Mouse (Mus musculus): ENCODE results near the gene Epha8. TPM values are rescaled to one million over a fixed set of nuclear protein-coding genes. Genes with fewer than 3 reads are reported as not detected.

The Epha8 gene
- polyA plus RNA-seq, 1 experiment from 2014 or later, result 1.1 TPM

DNA sequence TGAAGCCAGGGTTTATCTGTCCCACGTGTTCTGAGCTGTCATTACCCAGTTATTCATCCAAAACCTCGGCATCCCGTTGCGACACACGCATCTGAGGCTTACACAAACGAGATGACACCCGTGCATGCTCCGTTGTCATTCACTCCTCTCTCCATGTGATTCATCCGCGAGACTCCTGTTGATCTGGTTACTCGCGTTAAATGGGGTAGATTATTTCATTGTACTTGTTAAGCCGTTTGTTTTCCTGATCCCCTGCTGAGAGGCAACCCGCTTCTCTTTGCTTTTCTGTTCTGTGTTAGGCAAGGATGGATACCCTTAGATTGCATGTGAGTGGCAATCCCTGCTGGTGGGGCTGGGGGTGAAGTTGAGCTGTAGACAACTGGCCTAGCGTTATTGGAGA, 30.8 kb downstream of the Epha8 start:
- H3K9me3 ChIP-seq (ENCODE audit: control insufficient read depth, low read length), result no peaks in the 10 kb centered on the region
- no peak overlapping the region for H3K9ac ChIP-seq (ENCODE audit: low read length)
- WGBS, result 27% methylated on average over 15 of the region's 15 CpGs
- H3K27ac ChIP-seq (ENCODE audit: low read depth), result no peak overlapping the region
- H3K4me2 ChIP-seq (ENCODE audit: low read length), result no peak overlapping the region
- DNase-seq (ENCODE audit: low spot score) (no peak), ATAC-seq (replicated peaks; ENCODE audit: low FRiP score, low TSS enrichment, low read depth) (no peak)
- no peaks in the 10 kb centered on the region for H3K4me1 ChIP-seq (replicated peaks; ENCODE audit: control insufficient read depth, insufficient read depth, low read length)
- H3K27me3 ChIP-seq (replicated peaks; ENCODE audit: control insufficient read depth, insufficient read depth, low read length), result peaks cover 8% of the 10 kb centered on the region; the same call in 1 of the 2 replicates
- no peak overlapping the region for H3K4me3 ChIP-seq (ENCODE audit: low read depth, low read length)
- no peaks in the 10 kb centered on the region for H3K36me3 ChIP-seq (ENCODE audit: control insufficient read depth, insufficient read depth, low read length)

DNA sequence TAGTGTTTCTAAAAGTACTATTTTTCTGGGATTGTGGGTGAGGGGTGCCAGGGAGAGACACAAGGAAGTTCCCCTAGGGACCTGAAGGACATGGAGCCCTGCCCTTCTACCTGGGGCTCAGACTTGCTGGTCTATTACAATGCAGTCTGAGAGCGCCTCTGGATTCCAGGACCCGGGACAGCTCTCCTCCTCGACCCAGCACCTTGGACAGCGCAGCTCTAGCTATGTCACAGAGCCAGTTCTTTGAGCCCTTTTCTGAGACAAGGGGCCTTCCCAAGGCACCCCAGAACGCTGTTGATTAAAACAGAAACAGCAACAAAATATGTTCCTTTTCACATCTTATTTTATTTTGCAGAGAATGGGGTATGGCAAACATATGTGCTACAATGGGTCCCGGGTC, 32.1 kb downstream of the Epha8 start:
- Histone ChIP-seq H3K36me3 (ENCODE audit: control insufficient read depth, insufficient read depth, low read length) (no peaks in the 10 kb centered on the region), H3K27ac (ENCODE audit: low read depth) (no peak overlapping the region), H3K9ac (ENCODE audit: low read length) (no peak overlapping the region), H3K4me2 (ENCODE audit: low read length) (no peak overlapping the region), H3K27me3 (replicated peaks; ENCODE audit: control insufficient read depth, insufficient read depth, low read length) (peaks cover 8% of the 10 kb centered on the region; the same call in 1 of the 2 replicates), H3K4me3 (ENCODE audit: low read depth, low read length) (no peak overlapping the region), H3K4me1 (replicated peaks; ENCODE audit: control insufficient read depth, insufficient read depth, low read length) (no peaks in the 10 kb centered on the region), H3K9me3 (ENCODE audit: control insufficient read depth, low read length) (no peaks in the 10 kb centered on the region)
- WGBS, result 6% methylated on average over 6 of the region's 6 CpGs
- DNase-seq (ENCODE audit: low spot score) (peak; percentile 99), ATAC-seq (replicated peaks; ENCODE audit: low FRiP score, low TSS enrichment, low read depth) (no peak)

DNA sequence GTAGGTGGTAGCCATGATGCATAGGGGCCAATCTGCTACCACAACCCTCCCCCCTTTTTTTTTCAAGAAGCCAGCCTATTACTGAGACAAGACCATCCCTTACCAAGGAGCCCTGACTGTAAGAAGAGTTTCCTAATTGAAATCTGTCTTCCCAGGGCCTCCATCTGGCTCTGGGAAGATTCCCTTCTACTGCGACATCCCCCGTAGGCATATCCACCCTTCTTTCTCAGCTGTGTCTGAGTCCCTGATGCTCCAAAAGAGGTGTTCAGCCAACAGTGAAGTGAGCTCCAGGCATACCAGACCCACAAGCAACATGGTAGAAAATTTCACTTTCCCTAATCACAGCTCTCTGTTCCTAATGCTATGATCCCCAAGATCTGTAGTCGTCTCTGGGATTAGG, 37.1 kb downstream of the Epha8 start:
- Histone ChIP-seq H3K4me1 (replicated peaks; ENCODE audit: control insufficient read depth, insufficient read depth, low read length) (no peaks in the 10 kb centered on the region), H3K9ac (ENCODE audit: low read length) (no peak overlapping the region), H3K27me3 (replicated peaks; ENCODE audit: control insufficient read depth, insufficient read depth, low read length) (no peaks in the 10 kb centered on the region), H3K4me2 (ENCODE audit: low read length) (no peak overlapping the region), H3K4me3 (ENCODE audit: low read depth, low read length) (no peak overlapping the region), H3K9me3 (ENCODE audit: control insufficient read depth, low read length) (no peaks in the 10 kb centered on the region), H3K36me3 (ENCODE audit: control insufficient read depth, insufficient read depth, low read length) (no peaks in the 10 kb centered on the region), H3K27ac (ENCODE audit: low read depth) (no peak overlapping the region)
- WGBS, result 74% methylated on average over 3 of the region's 3 CpGs
- DNase-seq (ENCODE audit: low spot score), result no peak
- ATAC-seq (replicated peaks; ENCODE audit: low FRiP score, low TSS enrichment, low read depth), result no peak

DNA sequence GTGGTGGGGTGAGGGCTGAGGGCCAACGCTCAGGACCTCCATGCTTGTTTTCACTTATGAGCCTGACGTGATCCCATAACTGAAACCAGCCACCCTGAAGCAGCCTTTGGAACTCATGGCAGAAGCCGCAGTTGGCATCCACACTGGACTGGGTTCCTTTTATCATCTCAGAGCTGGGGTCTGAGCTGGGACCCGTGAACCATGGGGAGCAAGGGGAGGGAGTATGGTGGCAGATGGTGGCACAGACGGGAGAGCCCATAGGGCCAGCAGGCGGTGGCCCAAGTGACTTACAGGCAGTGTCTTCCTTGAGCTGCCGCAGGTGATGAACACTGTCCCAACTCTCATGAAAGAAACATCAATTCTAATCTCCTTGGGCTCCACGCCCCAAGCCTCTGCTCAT, 37.8 kb downstream of the Epha8 start:
- H3K4me2 ChIP-seq (ENCODE audit: low read length), result no peak overlapping the region
- no peaks in the 10 kb centered on the region for H3K27me3 ChIP-seq (replicated peaks; ENCODE audit: control insufficient read depth, insufficient read depth, low read length)
- no peak overlapping the region for H3K4me3 ChIP-seq (ENCODE audit: low read depth, low read length)
- no peaks in the 10 kb centered on the region for H3K36me3 ChIP-seq (ENCODE audit: control insufficient read depth, insufficient read depth, low read length)
- H3K27ac ChIP-seq (ENCODE audit: low read depth), result no peak overlapping the region
- no peak for DNase-seq (ENCODE audit: low spot score)
- no peaks in the 10 kb centered on the region for H3K4me1 ChIP-seq (replicated peaks; ENCODE audit: control insufficient read depth, insufficient read depth, low read length)
- no peaks in the 10 kb centered on the region for H3K9me3 ChIP-seq (ENCODE audit: control insufficient read depth, low read length)
- no peak overlapping the region for H3K9ac ChIP-seq (ENCODE audit: low read length)
- WGBS, result 86% methylated on average over 8 of the region's 8 CpGs
- no peak for ATAC-seq (replicated peaks; ENCODE audit: low FRiP score, low TSS enrichment, low read depth)

DNA sequence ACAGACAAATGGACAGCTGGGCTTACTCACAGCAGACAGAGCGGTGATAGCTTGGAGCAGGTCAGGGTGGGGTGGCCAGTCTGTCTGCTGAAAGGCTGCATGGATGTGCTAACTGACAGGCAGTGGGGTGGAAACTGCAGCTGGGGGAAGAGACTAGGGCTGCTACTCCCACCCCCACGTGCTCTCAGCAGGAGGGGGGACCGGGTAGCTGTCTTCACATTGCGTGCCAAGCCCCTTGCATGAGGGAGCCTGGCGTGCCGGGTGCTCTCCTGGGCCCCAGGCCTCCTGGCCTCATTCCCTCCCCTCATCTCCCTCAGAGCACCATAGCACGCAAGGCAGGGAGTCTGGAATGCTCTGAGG, 39.5 kb downstream of the Epha8 start:
- H3K27me3 ChIP-seq (replicated peaks; ENCODE audit: control insufficient read depth, insufficient read depth, low read length), result peaks cover 9% of the 10 kb centered on the region
- no peak overlapping the region for H3K27ac ChIP-seq (ENCODE audit: low read depth)
- ATAC-seq (replicated peaks; ENCODE audit: low FRiP score, low TSS enrichment, low read depth) (no peak), DNase-seq (ENCODE audit: low spot score) (no peak)
- no peak overlapping the region for H3K4me3 ChIP-seq (ENCODE audit: low read depth, low read length)
- WGBS, result 25% methylated on average over 7 of the region's 7 CpGs
- H3K9me3 ChIP-seq (ENCODE audit: control insufficient read depth, low read length), result no peaks in the 10 kb centered on the region
- no peaks in the 10 kb centered on the region for H3K36me3 ChIP-seq (ENCODE audit: control insufficient read depth, insufficient read depth, low read length)
- H3K4me2 ChIP-seq (ENCODE audit: low read length), result no peak overlapping the region
- H3K4me1 ChIP-seq (replicated peaks; ENCODE audit: control insufficient read depth, insufficient read depth, low read length), result no peaks in the 10 kb centered on the region
- no peak overlapping the region for H3K9ac ChIP-seq (ENCODE audit: low read length)

DNA sequence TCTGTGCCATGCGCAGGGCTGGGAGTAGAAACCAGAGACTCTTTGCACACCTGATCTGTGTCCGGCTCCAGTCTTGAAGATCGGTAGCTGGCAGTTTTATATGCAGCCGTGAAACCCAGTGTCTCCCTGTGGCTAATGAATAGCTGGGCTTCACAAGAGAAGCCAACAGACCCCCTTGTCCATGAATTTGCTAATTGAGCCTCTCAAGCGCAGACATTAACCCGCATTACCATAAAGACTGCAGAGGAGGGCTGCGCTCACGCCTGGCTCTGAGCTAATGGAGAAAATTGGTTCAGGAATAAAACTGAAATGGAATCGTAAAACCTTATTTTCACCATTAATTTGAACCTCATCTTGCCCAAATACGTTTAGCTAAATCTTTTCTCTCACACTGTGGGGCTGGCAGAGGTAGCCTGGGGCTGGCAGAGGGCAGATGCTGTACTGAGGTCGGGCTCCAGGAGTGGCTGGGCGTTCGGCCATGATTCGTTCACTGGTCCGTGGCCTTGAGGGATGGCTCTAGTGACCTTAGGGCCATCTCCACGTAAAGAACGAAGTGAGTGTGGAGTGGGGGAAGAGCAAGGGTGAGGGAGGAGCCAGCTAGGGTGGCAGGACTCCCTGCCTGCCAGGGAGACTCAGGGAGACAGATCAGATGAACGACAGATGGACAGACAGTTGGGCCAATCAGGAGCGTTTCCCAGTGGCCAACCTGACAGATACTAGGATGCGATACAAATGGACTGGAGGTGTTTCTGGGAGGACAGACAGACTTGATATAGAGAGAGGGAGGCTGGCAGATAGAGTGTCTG, 40.1 kb downstream of the Epha8 start:
- DNase-seq (ENCODE audit: low spot score) (no peak), ATAC-seq (replicated peaks; ENCODE audit: low FRiP score, low TSS enrichment, low read depth) (no peak)
- no peaks in the 10 kb centered on the region for H3K36me3 ChIP-seq (ENCODE audit: control insufficient read depth, insufficient read depth, low read length)
- peaks cover 14% of the 10 kb centered on the region for H3K27me3 ChIP-seq (replicated peaks; ENCODE audit: control insufficient read depth, insufficient read depth, low read length)
- no peaks in the 10 kb centered on the region for H3K4me1 ChIP-seq (replicated peaks; ENCODE audit: control insufficient read depth, insufficient read depth, low read length)
- no peaks in the 10 kb centered on the region for H3K9me3 ChIP-seq (ENCODE audit: control insufficient read depth, low read length)
- H3K4me3 ChIP-seq (ENCODE audit: low read depth, low read length), result no peak overlapping the region
- H3K4me2 ChIP-seq (ENCODE audit: low read length), result no peak overlapping the region
- 70% methylated on average over 20 of the region's 20 CpGs for WGBS
- no peak overlapping the region for H3K27ac ChIP-seq (ENCODE audit: low read depth)
- no peak overlapping the region for H3K9ac ChIP-seq (ENCODE audit: low read length)

DNA sequence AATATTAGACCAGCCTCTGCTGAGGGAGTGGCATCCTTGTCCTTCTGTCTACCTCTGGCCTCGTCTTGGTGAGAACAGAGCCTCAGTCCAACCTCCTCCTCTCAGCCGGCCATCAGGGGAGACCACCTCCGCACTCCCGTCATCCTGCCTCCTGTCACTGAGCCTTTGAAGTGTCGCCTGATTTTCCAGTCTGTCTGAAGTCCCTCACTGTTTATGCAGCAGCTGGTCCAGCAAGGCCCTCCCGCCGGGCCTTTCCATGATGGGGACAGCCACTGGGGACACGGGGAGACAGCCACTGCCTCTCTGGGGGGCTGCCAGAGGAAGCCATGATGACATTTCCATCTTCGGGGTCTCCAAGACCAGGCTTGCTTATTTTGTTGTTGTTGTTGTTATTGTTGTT, 43.8 kb downstream of the Epha8 start:
- Histone ChIP-seq H3K27me3 (replicated peaks; ENCODE audit: control insufficient read depth, insufficient read depth, low read length) (peaks cover 25% of the 10 kb centered on the region), H3K4me2 (ENCODE audit: low read length) (no peak overlapping the region), H3K27ac (ENCODE audit: low read depth) (no peak overlapping the region), H3K9me3 (ENCODE audit: control insufficient read depth, low read length) (no peaks in the 10 kb centered on the region), H3K4me3 (ENCODE audit: low read depth, low read length) (no peak overlapping the region), H3K9ac (ENCODE audit: low read length) (no peak overlapping the region), H3K36me3 (ENCODE audit: control insufficient read depth, insufficient read depth, low read length) (no peaks in the 10 kb centered on the region), H3K4me1 (replicated peaks; ENCODE audit: control insufficient read depth, insufficient read depth, low read length) (no peaks in the 10 kb centered on the region)
- WGBS, result 17% methylated on average over 9 of the region's 9 CpGs
- DNase-seq (ENCODE audit: low spot score) (no peak), ATAC-seq (replicated peaks; ENCODE audit: low FRiP score, low TSS enrichment, low read depth) (no peak)

- H3K4me3 ChIP-seq (ENCODE audit: low read depth, low read length), result no peak overlapping the region
- H3K9me3 ChIP-seq (ENCODE audit: control insufficient read depth, low read length), result no peaks in the 10 kb centered on the region
- no peak overlapping the region for H3K27ac ChIP-seq (ENCODE audit: low read depth)
- no peak for DNase-seq (ENCODE audit: low spot score)
- no peaks in the 10 kb centered on the region for H3K4me1 ChIP-seq (replicated peaks; ENCODE audit: control insufficient read depth, insufficient read depth, low read length)
- H3K4me2 ChIP-seq (ENCODE audit: low read length), result no peak overlapping the region
- no peak overlapping the region for H3K9ac ChIP-seq (ENCODE audit: low read length)
- WGBS, result 42% methylated on average over 9 of the region's 9 CpGs
- no peak for ATAC-seq (replicated peaks; ENCODE audit: low FRiP score, low TSS enrichment, low read depth)
- no peaks in the 10 kb centered on the region for H3K36me3 ChIP-seq (ENCODE audit: control insufficient read depth, insufficient read depth, low read length)
- peaks cover 30% of the 10 kb centered on the region for H3K27me3 ChIP-seq (replicated peaks; ENCODE audit: control insufficient read depth, insufficient read depth, low read length)
Observed at GRCm38 (mm10) chr4:136911804-136912203, 44.8 kb downstream of the Epha8 start.

DNA sequence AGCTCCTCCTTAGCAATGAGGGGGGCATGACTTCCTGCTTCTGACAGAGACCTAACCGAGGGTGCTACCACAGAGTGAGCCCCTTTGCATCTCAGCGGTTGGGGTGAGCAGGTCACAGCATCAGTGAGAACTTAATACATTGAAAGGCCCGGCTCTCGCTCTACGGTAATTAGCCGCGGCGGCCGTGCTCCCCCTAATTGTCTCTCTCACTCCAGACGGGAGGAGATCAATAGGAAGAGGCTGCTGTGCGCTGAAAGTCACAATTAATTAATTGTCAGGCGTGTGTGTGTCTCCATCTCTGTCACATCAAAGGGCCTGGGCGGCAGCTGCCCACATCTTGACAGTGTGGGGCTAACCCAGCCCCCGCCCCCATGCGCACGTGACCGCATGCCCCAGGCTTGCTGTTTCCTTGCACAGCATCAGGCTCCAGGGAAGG, 45.4 kb downstream of the Epha8 start:
- no peaks in the 10 kb centered on the region for H3K9me3 ChIP-seq (ENCODE audit: control insufficient read depth, low read length)
- WGBS, result 5% methylated on average over 17 of the region's 17 CpGs
- H3K4me3 ChIP-seq (ENCODE audit: low read depth, low read length), result no peak overlapping the region
- ATAC-seq (replicated peaks; ENCODE audit: low FRiP score, low TSS enrichment, low read depth), result no peak
- H3K9ac ChIP-seq (ENCODE audit: low read length), result no peak overlapping the region
- H3K27ac ChIP-seq (ENCODE audit: low read depth), result no peak overlapping the region
- H3K36me3 ChIP-seq (ENCODE audit: control insufficient read depth, insufficient read depth, low read length), result no peaks in the 10 kb centered on the region
- DNase-seq (ENCODE audit: low spot score), result no peak
- no peaks in the 10 kb centered on the region for H3K4me1 ChIP-seq (replicated peaks; ENCODE audit: control insufficient read depth, insufficient read depth, low read length)
- no peak overlapping the region for H3K4me2 ChIP-seq (ENCODE audit: low read length)
- H3K27me3 ChIP-seq (replicated peaks; ENCODE audit: control insufficient read depth, insufficient read depth, low read length), result peaks cover 35% of the 10 kb centered on the region

Measured in intestine, embryonic 14.5 days (tissue).